Comparison of ENCODE assay signal across 24 mouse cellular contexts in genomic region chr15:10970777-10971176, GRCm38 (mm10). TPM values are rescaled to one million over a fixed set of nuclear protein-coding genes. Genes with fewer than 3 reads are reported as not detected.
A peak's percentile ranks its signal among the peaks of the same experiment; 100 is the strongest.
DNase-seq lines count a peak whose midpoint lies in the region; ATAC-seq lines count a peak whose summit lies in the region.
"Had no signal": no experiment of that assay in that cellular context is flagged by ENCODE, and none has a peak within 500 bp of the region (broad histone marks: within the 10 kb centered on the region; RNA-seq: fewer than 3 reads in every experiment).

No protein-coding gene starts in this region.

- DNase-seq in kidney, adult 11 months = peak; percentile 28
- no peak for DNase-seq in kidney, postnatal 14 days
- peak; percentile 73 for DNase-seq in kidney, adult 9 months
- DNase-seq in kidney, postnatal 36 days = peak; percentile 47 to 53
- no peak for DNase-seq in kidney, postnatal 10 days
- DNase-seq: adrenal gland, adult 8-10 months; adrenal gland, postnatal 14 days; adrenal gland, postnatal 36 days; B cell, adult 2 months; cerebellum, adult 11-12 months; cerebellum, adult 2 months; cerebellum, adult 9-10 months; cerebellum, postnatal 10 days; cerebellum, postnatal 25 days had no signal

- H3K4me1 ChIP-seq in kidney, embryonic 14.5 days (ENCODE audit: control insufficient read depth, insufficient read depth, low read length) = no peaks in the 10 kb centered on the region
- H3K4me1 ChIP-seq: embryonic facial prominence, embryonic 10.5 days; embryonic facial prominence, embryonic 12.5 days; forebrain, embryonic 13.5 days; forebrain, embryonic 15.5 days had no signal

- WGBS in kidney, embryonic 14.5 days = 80% methylated on average over 5 of the region's 5 CpGs

- H3K4me3 ChIP-seq in kidney, embryonic 14.5 days (ENCODE audit: low read length) = no peak overlapping the region
- H3K4me3 ChIP-seq: embryonic facial prominence, embryonic 10.5 days; embryonic facial prominence, embryonic 12.5 days; forebrain, embryonic 13.5 days; forebrain, embryonic 15.5 days had no signal

- no peaks in the 10 kb centered on the region for H3K9me3 ChIP-seq in kidney, embryonic 14.5 days (ENCODE audit: control insufficient read depth, low read length)
- H3K9me3 ChIP-seq: embryonic facial prominence, embryonic 10.5 days; embryonic facial prominence, embryonic 12.5 days; forebrain, embryonic 13.5 days; forebrain, embryonic 15.5 days; G1E had no signal

- no peak for ATAC-seq in kidney, embryonic 14.5 days (ENCODE audit: low FRiP score, low TSS enrichment)
- ATAC-seq: activated CD4-positive, CD25-positive, alpha-beta regulatory T cell, adult 4 months; CD4-positive, CD25-positive, alpha-beta regulatory T cell, adult 4 months; forebrain, embryonic 13.5 days; forebrain, embryonic 15.5 days; Patski had no signal

- no peaks in the 10 kb centered on the region for H3K36me3 ChIP-seq in kidney, embryonic 14.5 days (ENCODE audit: control insufficient read depth, insufficient read depth, low read length)
- H3K36me3 ChIP-seq: embryonic facial prominence, embryonic 10.5 days; embryonic facial prominence, embryonic 12.5 days; forebrain, embryonic 15.5 days; G1E had no signal

- H3K9ac ChIP-seq in kidney, embryonic 14.5 days (ENCODE audit: low read depth, low read length) = no peak overlapping the region
- H3K9ac ChIP-seq: embryonic facial prominence, embryonic 12.5 days; forebrain, embryonic 13.5 days; forebrain, embryonic 15.5 days had no signal

- H3K27ac ChIP-seq in kidney, embryonic 14.5 days (ENCODE audit: low read depth, low read length) = no peak overlapping the region
- H3K27ac ChIP-seq: embryonic facial prominence, embryonic 10.5 days; embryonic facial prominence, embryonic 12.5 days; forebrain, embryonic 13.5 days; forebrain, embryonic 15.5 days had no signal

- no peak overlapping the region for H3K4me2 ChIP-seq in kidney, embryonic 14.5 days (replicated peaks; ENCODE audit: low read depth, low read length)
- H3K4me2 ChIP-seq: embryonic facial prominence, embryonic 12.5 days; forebrain, embryonic 13.5 days; forebrain, embryonic 15.5 days had no signal

- no peaks in the 10 kb centered on the region for H3K27me3 ChIP-seq in kidney, embryonic 14.5 days (ENCODE audit: control insufficient read depth, insufficient read depth, low read length)
- H3K27me3 ChIP-seq: CH12.LX; embryonic facial prominence, embryonic 12.5 days; forebrain, embryonic 13.5 days; forebrain, embryonic 15.5 days; Patski had no signal

RNA-seq across cellular contexts. Expression of gene Amacr, which starts 10.8 kb away (rescaled TPM):
- polyA plus RNA-seq in kidney, embryonic 14.5 days (2014; fragmentation: Nextera tagmentation; extraction: Ambion mirVana) = 22.1 and 26.0 TPM in 2 replicates

RNA-seq across cellular contexts. Expression of gene C1qtnf3, which starts 18.6 kb away (rescaled TPM):
- polyA plus RNA-seq in kidney, embryonic 14.5 days (2014; fragmentation: Nextera tagmentation; extraction: Ambion mirVana) = 6.0 and 8.1 TPM in 2 replicates
- polyA plus RNA-seq: activated CD4-positive, CD25-positive, alpha-beta regulatory T cell, adult 4 months; CD4-positive, CD25-positive, alpha-beta regulatory T cell, adult 4 months; G1E had no signal

RNA-seq across cellular contexts. Expression of gene Slc45a2, which starts 29.7 kb away (rescaled TPM):
- polyA plus RNA-seq in kidney, embryonic 14.5 days (2014; fragmentation: Nextera tagmentation; extraction: Ambion mirVana) = not detected in 2 replicates
- polyA plus RNA-seq: activated CD4-positive, CD25-positive, alpha-beta regulatory T cell, adult 4 months; CD4-positive, CD25-positive, alpha-beta regulatory T cell, adult 4 months; forebrain, embryonic 13.5 days; forebrain, embryonic 15.5 days; G1E; Patski had no signal

Comparison
In these comparisons a context has a peak if more than half of its experiments do, and no peak if none do; other contexts are left out.
1. DNase-seq: peak in kidney, adult 11 months (single experiment), kidney, adult 9 months (single experiment) and kidney, postnatal 36 days (2 of 2); none in kidney, postnatal 14 days (single experiment) and kidney, postnatal 10 days (single experiment).